Mouse (Mus musculus) small intestine, adult 2 months (tissue): Measurements from ENCODE around the gene Gpc6.

Source experiments
- CTCF ChIP-seq: fragments of 200-500 bp; IDR thresholded peaks from 2 replicates; pipeline ENCODE4 v1.5.1; 2012; ENCODE audit warnings: low read depth, mild to moderate bottlenecking, control low read depth, inconsistent platforms, low read length, moderate library complexity, mixed read lengths; ENCODE audit not compliant: insufficient replicate concordance, insufficient read length; ENCODE audit errors: extremely low read depth
- POLR2A ChIP-seq: fragments of 200-500 bp; IDR thresholded peaks from 2 replicates; pipeline ENCODE4 v1.6.1; 2012; ENCODE audit warnings: low read depth, mild to moderate bottlenecking, control low read depth, inconsistent platforms, low read length, moderate library complexity

DNA sequence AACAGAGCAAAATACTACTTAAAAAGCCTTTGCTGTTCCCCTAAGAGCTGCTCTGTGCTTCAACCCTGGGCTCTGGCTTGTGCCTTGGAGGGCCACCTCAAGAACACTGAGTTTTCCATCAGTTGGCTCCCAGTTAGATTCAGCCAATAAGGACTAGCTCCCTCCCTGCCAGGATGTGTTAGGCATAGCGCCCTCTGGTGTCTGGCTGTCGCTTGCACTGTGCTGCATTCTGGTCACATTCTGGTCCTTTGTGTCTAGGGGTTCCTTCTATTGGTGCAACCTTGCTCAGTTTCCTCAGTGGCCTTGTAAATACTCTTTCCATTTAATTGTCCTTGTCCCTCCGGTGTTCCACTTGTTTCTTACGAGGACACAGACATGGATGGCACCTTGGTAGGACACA is 1037.3 kb downstream of the Gpc6 start:
- TF ChIP-seq CTCF, result peak; percentile 16; the same call in 1 of the 2 replicates
- no peak for TF ChIP-seq POLR2A
